Mouse (Mus musculus) kidney, embryonic 14.5 days (tissue): ENCODE measurements around the gene 9230104L09Rik. TPM values are rescaled to one million over a fixed set of nuclear protein-coding genes. Genes with fewer than 3 reads are reported as not detected.
A peak's percentile ranks its signal among the peaks of the same experiment; 100 is the strongest.

ENCODE experiments used
- ATAC-seq: fragments of 200-750 bp; cut with Nextera tagmentation; 2 replicates; pipeline ENCODE4 v1.8.0; 2017; ENCODE audit warnings: moderate number of reproducible peaks, mild to moderate bottlenecking, moderate TSS enrichment, moderate library complexity; ENCODE audit not compliant: low FRiP score, low TSS enrichment
- H3K27ac ChIP-seq: fragments of 300-500 bp; sonication (generic); 2 replicates; pipeline ENCODE4 v1.5.1; 2014; ENCODE audit warnings: low read depth, mild to moderate bottlenecking, low read length, moderate library complexity, mixed read lengths
- H3K27me3 ChIP-seq: fragments of 300-500 bp; sonication (generic); 2 replicates; pipeline ENCODE4 v1.6.1; 2014; ENCODE audit warnings: mild to moderate bottlenecking, low read length; ENCODE audit not compliant: control insufficient read depth, insufficient read depth
- H3K36me3 ChIP-seq: fragments of 300-500 bp; sonication (generic); 2 replicates; pipeline ENCODE4 v1.6.1; 2014; ENCODE audit warnings: low read length, mixed read lengths; ENCODE audit not compliant: control insufficient read depth, insufficient read depth
- H3K4me1 ChIP-seq: fragments of 300-500 bp; sonication (generic); 2 replicates; pipeline ENCODE4 v1.6.1; 2014; ENCODE audit warnings: low read length, mixed read lengths; ENCODE audit not compliant: control insufficient read depth, insufficient read depth
- H3K4me2 ChIP-seq: fragments of 300-500 bp; sonication (generic); replicated peaks from 2 replicates; pipeline ENCODE4 v1.6.1; 2014; ENCODE audit warnings: low read depth, mild to moderate bottlenecking, low read length
- H3K4me3 ChIP-seq: fragments of 300-500 bp; sonication (generic); 2 replicates; pipeline ENCODE4 v1.5.1; 2014; ENCODE audit warnings: mild to moderate bottlenecking, low read length
- H3K9ac ChIP-seq: fragments of 300-500 bp; sonication (generic); 2 replicates; pipeline ENCODE4 v1.6.1; 2014; ENCODE audit warnings: low read depth, mild to moderate bottlenecking, low read length, moderate library complexity
- H3K9me3 ChIP-seq: fragments of 300-500 bp; sonication (generic); 2 replicates; pipeline ENCODE4 v1.6.1; 2016; ENCODE audit warnings: low read length; ENCODE audit not compliant: control insufficient read depth
- WGBS: fragments of 180-500 bp; shearing (Covaris S2); extraction: QIAGEN DNeasy Blood & Tissue Kit; methylation state at CpG from one replicate; pipeline ENCODE4 v1.1.7; 2014; 5-methylcytosine and 5-hydroxymethylcytosine counted together
- polyA plus RNA-seq: library from polyadenylated mRNA; unstranded; fragments of >200 nt; fragmentation: Nextera tagmentation; extraction: Ambion mirVana; gene quantifications from 2 replicates; pipeline ENCODE4 v1.2.1, GENCODE M21; 2014

Gene 9230104L09Rik
- polyA plus RNA-seq, 1 experiment from 2014 or later, result not detected

- Histone ChIP-seq H3K4me2 (no peak overlapping the region), H3K4me1 (peaks cover 2% of the 10 kb centered on the region; the same call in 1 of the 2 replicates), H3K27me3 (no peaks in the 10 kb centered on the region), H3K9me3 (no peaks in the 10 kb centered on the region), H3K27ac (no peak overlapping the region), H3K4me3 (no peak overlapping the region), H3K9ac (no peak overlapping the region), H3K36me3 (no peaks in the 10 kb centered on the region)
- no peak for ATAC-seq
- 24% methylated on average over 1 of the region's 1 CpGs for WGBS
Observed at GRCm38 (mm10) chr2:148879199-148879598, 14.4 kb upstream of the 9230104L09Rik start.

DNA sequence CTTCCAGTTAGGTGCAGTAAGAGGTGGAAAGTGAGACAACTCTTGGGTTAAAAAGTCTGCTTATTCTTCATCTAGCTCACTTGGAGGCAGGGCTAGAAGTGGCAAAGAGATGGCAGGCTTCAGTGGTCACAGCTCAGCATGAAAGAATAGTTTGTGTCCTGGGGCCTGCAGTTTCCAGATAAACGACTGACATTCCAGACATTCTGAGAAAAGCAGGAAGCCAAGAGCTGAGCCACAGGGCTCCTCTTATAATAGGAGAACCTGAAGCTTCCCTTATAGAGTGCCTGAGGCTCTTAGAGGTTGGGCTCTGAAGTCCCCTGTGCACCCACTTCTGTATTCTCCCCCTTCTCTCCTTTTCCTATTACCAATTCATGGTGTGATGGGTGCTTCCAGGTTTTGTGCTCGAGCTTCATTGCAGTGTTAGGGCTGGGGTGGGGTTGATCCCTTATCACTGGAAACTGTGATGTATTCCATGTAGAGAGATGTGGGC, 13.8 kb upstream of the 9230104L09Rik start:
- Histone ChIP-seq H3K4me2 (no peak overlapping the region), H3K36me3 (no peaks in the 10 kb centered on the region), H3K9ac (no peak overlapping the region), H3K9me3 (no peaks in the 10 kb centered on the region), H3K27ac (no peak overlapping the region), H3K4me1 (peaks cover 7% of the 10 kb centered on the region), H3K4me3 (no peak overlapping the region), H3K27me3 (no peaks in the 10 kb centered on the region)
- 17% methylated on average over 2 of the region's 2 CpGs for WGBS
- ATAC-seq, result no peak

DNA sequence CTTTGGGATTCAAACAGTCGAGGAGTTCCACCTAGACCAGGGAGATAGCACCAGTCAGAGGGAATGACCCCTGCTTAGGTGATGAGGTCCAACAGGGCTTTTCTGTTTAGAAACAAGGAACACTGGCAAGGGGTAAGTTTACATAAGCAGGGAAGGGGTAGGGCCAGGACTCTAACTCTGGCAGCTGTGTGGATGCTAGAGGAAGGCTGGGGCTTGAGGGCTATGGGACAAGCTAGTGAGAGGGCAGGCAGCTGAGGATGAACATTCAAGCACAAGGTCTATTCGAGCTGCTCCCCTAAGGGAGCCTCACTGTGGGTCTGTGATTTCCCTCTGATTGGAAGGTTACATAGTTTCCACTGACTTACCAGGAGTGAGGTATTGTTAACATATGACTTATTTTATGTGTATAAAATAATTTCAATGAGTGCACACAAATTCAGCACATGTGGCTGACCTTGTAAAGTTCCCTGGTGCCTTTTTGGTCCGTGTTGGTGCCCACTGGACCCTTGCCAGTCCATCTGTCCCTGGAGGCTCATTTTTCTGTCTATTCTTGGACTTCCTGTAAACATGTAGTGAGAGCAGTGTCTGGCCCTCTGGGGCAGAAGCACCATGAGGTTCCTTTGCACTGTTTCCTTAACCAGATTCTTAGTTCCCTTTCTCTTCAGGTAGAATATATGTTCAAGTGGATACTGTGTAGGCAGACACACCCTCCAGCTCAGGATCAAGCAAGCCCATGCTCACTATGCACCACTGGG, 12.4 kb upstream of the 9230104L09Rik start:
- no peak overlapping the region for H3K9ac ChIP-seq
- ATAC-seq, result no peak
- WGBS, result 50% methylated on average over 3 of the region's 3 CpGs
- H3K9me3 ChIP-seq, result no peaks in the 10 kb centered on the region
- H3K4me3 ChIP-seq, result no peak overlapping the region
- H3K27me3 ChIP-seq, result no peaks in the 10 kb centered on the region
- peaks cover 4% of the 10 kb centered on the region; the same call in 1 of the 2 replicates for H3K36me3 ChIP-seq
- H3K4me1 ChIP-seq, result peaks cover 15% of the 10 kb centered on the region
- H3K4me2 ChIP-seq, result no peak overlapping the region
- H3K27ac ChIP-seq, result no peak overlapping the region

- H3K4me1 ChIP-seq, result peaks cover 15% of the 10 kb centered on the region
- peak within 1 kb of the TSS; percentile 92 for H3K4me3 ChIP-seq
- peak within 1 kb of the TSS; percentile 91 for H3K27ac ChIP-seq
- peaks cover 15% of the 10 kb centered on the region; the same call in 1 of the 2 replicates for H3K36me3 ChIP-seq
- no peaks in the 10 kb centered on the region for H3K9me3 ChIP-seq
- peak; percentile 97 for ATAC-seq
- WGBS, result 0% methylated on average over 15 of the region's 19 CpGs
- H3K4me2 ChIP-seq, result peak within 1 kb of the TSS; percentile 80
- H3K9ac ChIP-seq, result peak within 1 kb of the TSS; percentile 84
- no peaks in the 10 kb centered on the region for H3K27me3 ChIP-seq
Observed at GRCm38 (mm10) chr2:148875335-148875811, 10.5 kb upstream of the 9230104L09Rik start, which contains the start of gene Cst3. Cst3 (minus strand) TSS chr2:148875692.

GRCm38 (mm10) chr2:148874617-148875334, 9.9 kb upstream of the 9230104L09Rik start:
- Histone ChIP-seq H3K9ac (peak overlapping the region; percentile 84), H3K4me3 (peak overlapping the region; percentile 92), H3K4me2 (peak overlapping the region; percentile 80), H3K27ac (peak overlapping the region; percentile 91), H3K36me3 (peaks cover 16% of the 10 kb centered on the region; the same call in 1 of the 2 replicates), H3K4me1 (peaks cover 15% of the 10 kb centered on the region), H3K9me3 (no peaks in the 10 kb centered on the region), H3K27me3 (no peaks in the 10 kb centered on the region)
- WGBS, result 1% methylated on average over 34 of the region's 34 CpGs
- peak; percentile 67 for ATAC-seq

DNA sequence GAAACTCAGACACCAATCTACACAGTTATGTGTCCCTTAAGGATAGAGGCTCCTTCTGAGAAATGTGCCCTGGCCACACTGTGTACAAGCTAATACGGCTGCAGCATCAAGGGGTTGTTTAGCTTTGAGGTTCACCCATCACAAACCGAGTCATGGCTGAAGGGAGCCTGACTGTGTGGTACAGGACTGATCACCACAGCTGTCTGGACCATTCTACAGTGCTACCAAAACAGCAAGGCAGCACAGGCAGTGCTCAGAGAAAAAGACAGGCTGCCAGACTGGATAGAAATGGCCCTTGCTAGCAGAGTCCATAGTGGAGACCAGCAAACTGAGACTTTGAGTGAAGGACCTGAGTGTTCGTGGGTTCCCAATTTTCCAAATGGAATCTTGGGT, 9.4 kb upstream of the 9230104L09Rik start:
- WGBS, result 39% methylated on average over 3 of the region's 3 CpGs
- Histone ChIP-seq H3K4me1 (peaks cover 15% of the 10 kb centered on the region), H3K27me3 (no peaks in the 10 kb centered on the region), H3K27ac (no peak overlapping the region), H3K9ac (peak overlapping the region; percentile 84; the same call in 1 of the 2 replicates), H3K36me3 (peaks cover 16% of the 10 kb centered on the region; the same call in 1 of the 2 replicates), H3K4me3 (peak overlapping the region; percentile 92), H3K9me3 (no peaks in the 10 kb centered on the region), H3K4me2 (peak overlapping the region; percentile 80)
- ATAC-seq, result no peak

DNA sequence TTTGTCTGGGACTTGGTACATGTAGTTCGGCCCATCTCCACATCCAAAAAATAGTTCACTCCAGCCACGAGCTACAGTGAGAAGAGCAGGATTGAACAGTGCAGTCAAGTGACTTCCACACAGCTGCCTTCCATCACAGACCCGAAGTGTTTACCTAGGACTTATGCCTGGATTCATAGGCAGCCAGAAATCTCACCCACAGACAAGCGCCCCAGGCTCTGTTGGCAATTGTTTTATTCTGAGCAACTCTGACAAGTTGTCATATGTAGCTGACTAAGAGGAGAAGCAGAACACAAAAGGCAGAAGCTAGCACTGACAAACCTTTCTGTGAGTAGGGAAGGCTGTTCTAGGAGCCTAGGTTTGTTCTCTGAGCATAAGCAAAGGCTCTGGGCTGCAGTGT, 8.0 kb upstream of the 9230104L09Rik start:
- Histone ChIP-seq H3K36me3 (peaks cover 16% of the 10 kb centered on the region; the same call in 1 of the 2 replicates), H3K27ac (no peak overlapping the region), H3K4me3 (peak overlapping the region; percentile 12; the same call in 1 of the 2 replicates), H3K9me3 (no peaks in the 10 kb centered on the region), H3K27me3 (no peaks in the 10 kb centered on the region), H3K4me2 (peak overlapping the region; percentile 80; the same call in 1 of the 2 replicates), H3K4me1 (peaks cover 15% of the 10 kb centered on the region), H3K9ac (no peak overlapping the region)
- no peak for ATAC-seq
- WGBS, result 62% methylated on average over 4 of the region's 4 CpGs

DNA sequence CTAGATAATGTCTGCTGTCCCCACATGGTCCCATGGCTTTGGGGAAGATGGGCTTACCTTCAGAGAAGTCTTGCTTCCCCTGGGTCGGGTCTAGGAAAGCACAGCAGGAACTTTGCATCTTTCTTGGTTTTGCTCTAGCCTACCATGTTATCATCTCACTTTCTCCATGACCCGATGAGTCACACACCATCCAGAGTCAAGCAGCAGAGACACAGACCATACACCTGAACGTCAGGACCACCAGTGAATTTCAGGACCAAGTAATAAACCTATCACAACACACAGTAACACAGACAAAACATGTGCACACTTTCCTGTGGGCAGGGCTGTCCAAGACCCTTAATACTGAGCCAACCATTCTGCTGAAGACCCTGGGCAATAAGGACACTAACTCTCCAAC, 5.7 kb upstream of the 9230104L09Rik start:
- no peak for ATAC-seq
- Histone ChIP-seq H3K9me3 (no peaks in the 10 kb centered on the region), H3K4me3 (no peak overlapping the region), H3K36me3 (peaks cover 16% of the 10 kb centered on the region; the same call in 1 of the 2 replicates), H3K27ac (no peak overlapping the region), H3K4me1 (peaks cover 15% of the 10 kb centered on the region), H3K9ac (no peak overlapping the region), H3K27me3 (no peaks in the 10 kb centered on the region), H3K4me2 (no peak overlapping the region)
- 84% methylated on average over 3 of the region's 3 CpGs for WGBS
